Mouse (Mus musculus) G1E (cell line): ENCODE data around the gene Oscar. TPM values are rescaled to one million over a fixed set of nuclear protein-coding genes. Genes with fewer than 3 reads are reported as not detected.
"Not testable (repeated sequence)": the region's sequence is repeated elsewhere in the genome, so short reads cannot be mapped to it uniquely, and the experiment has no call there.

Source experiments
- ATAC-seq: 2 replicates; pipeline ENCODE4 v1.8.0; 2016; ENCODE audit warnings: mild to moderate bottlenecking; ENCODE audit not compliant: insufficient number of reproducible peaks, poor library complexity, low FRiP score, severe bottlenecking; ENCODE audit errors: extremely low read depth
- DNase-seq: peaks from one replicate; pipeline ENCODE4 v3.0.0; 2012; ENCODE audit warnings: low spot score
- H3K27me3 ChIP-seq: 2 replicates; pipeline ENCODE4 v1.6.1; 2012; ENCODE audit warnings: mild to moderate bottlenecking, low read length, inconsistent platforms; ENCODE audit not compliant: insufficient read depth
- H3K36me3 ChIP-seq: replicated peaks from 2 replicates; pipeline ENCODE3; 2012; ENCODE audit warnings: mild to moderate bottlenecking, inconsistent platforms
- H3K4me1 ChIP-seq: 2 replicates; pipeline ENCODE4 v1.6.1; 2012; ENCODE audit warnings: low read depth, low read length, inconsistent platforms, mixed read lengths; ENCODE audit not compliant: insufficient read depth
- H3K4me3 ChIP-seq: 2 replicates; pipeline ENCODE4 v1.5.1; 2012; ENCODE audit warnings: low read depth, mild to moderate bottlenecking, inconsistent platforms, low read length, moderate library complexity, mixed read lengths
- H3K9me3 ChIP-seq: replicated peaks from 2 replicates; pipeline ENCODE4 v1.6.1; 2012; ENCODE audit warnings: inconsistent platforms
- CTCF ChIP-seq: IDR thresholded peaks from 2 replicates; pipeline ENCODE4 v1.5.1; 2012; ENCODE audit warnings: low read depth, low read length, inconsistent platforms, mixed read lengths
- GATA1 ChIP-seq: IDR thresholded peaks from 2 replicates; pipeline ENCODE4 v1.6.1; 2012; ENCODE audit warnings: borderline replicate concordance, low read length, inconsistent platforms, mixed read lengths
- GATA2 ChIP-seq: IDR thresholded peaks from 2 replicates; pipeline ENCODE4 v1.6.1; 2012; ENCODE audit warnings: low read depth, low read length, inconsistent platforms, borderline replicate concordance
- POLR2AphosphoS5 ChIP-seq: IDR thresholded peaks from 2 replicates; pipeline ENCODE4 v1.6.1; 2012; ENCODE audit warnings: low read depth, low read length, inconsistent platforms; ENCODE audit not compliant: insufficient replicate concordance
- TAL1 ChIP-seq: conservative IDR thresholded peaks from 2 replicates; pipeline ENCODE4 v1.6.1; 2012; ENCODE audit warnings: low read depth, low read length, inconsistent platforms, mixed read lengths
- polyA plus RNA-seq: library from polyadenylated mRNA; stranded (reverse); fragments of >175 nt; gene quantifications from 2 replicates; pipeline ENCODE4 v1.2.3, GENCODE M21; 2012
- total RNA-seq, 2 experiments: library from RNA; stranded (forward) in 1 of 2; stranded (reverse) in 1 of 2; fragments of 200-1000 nt in 1 of 2; fragments of >200 nt in 1 of 2; fragmentation: Nextera tagmentation in 1 of 2; gene quantifications; 2 replicates each; pipeline ENCODE4 v1.2.3; 2014 to 2017

Oscar gene
- total and polyA plus RNA-seq, 3 experiments: 0.05 TPM; not detected in 2

GRCm38 (mm10) chr7:3601119-3601518, 14.8 kb downstream of the Oscar start:
- TF ChIP-seq GATA1 (no peak), CTCF (peak; percentile 45; the same call in 1 of the 2 replicates), GATA2 (no peak), TAL1 (no peak), POLR2AphosphoS5 (no peak)
- no peak overlapping the region for H3K4me3 ChIP-seq
- no peaks in the 10 kb centered on the region for H3K9me3 ChIP-seq
- H3K27me3 ChIP-seq: peaks cover 7% of the 10 kb centered on the region
- DNase-seq (peak; percentile 15), ATAC-seq (peak; percentile 54; the same call in 1 of the 2 replicates)
- H3K36me3 ChIP-seq: no peaks in the 10 kb centered on the region
- no peaks in the 10 kb centered on the region; the same call in 1 of the 2 replicates for H3K4me1 ChIP-seq

GRCm38 (mm10) chr7:3597755-3598154, 18.2 kb downstream of the Oscar start:
- DNase-seq, ATAC-seq, H3K36me3 ChIP-seq, H3K4me1 ChIP-seq, H3K27me3 ChIP-seq, H3K4me3 ChIP-seq, H3K9me3 ChIP-seq: not testable (repeated sequence)

GRCm38 (mm10) chr7:3595146-3595545, 20.8 kb downstream of the Oscar start:
- 0 out of 2 replicates have a peak, but pooled peaks cover 2% of the 10 kb centered on the region for H3K4me1 ChIP-seq
- H3K36me3 ChIP-seq: no peaks in the 10 kb centered on the region
- peak overlapping the region; percentile 51; the same call in 1 of the 2 replicates for H3K4me3 ChIP-seq
- ATAC-seq: peak; percentile 40
- H3K9me3 ChIP-seq: no peaks in the 10 kb centered on the region
- peak; percentile 23 for DNase-seq
- TF ChIP-seq GATA2 (no peak), CTCF (no peak), GATA1 (no peak), TAL1 (no peak), POLR2AphosphoS5 (no peak)
- H3K27me3 ChIP-seq: no peaks in the 10 kb centered on the region

- no peaks in the 10 kb centered on the region for H3K36me3 ChIP-seq
- no peaks in the 10 kb centered on the region for H3K9me3 ChIP-seq
- H3K4me1 ChIP-seq: 0 out of 2 replicates have a peak, but pooled peaks cover 2% of the 10 kb centered on the region
- DNase-seq: no peak
- no peak for ATAC-seq
- H3K4me3 ChIP-seq: peak overlapping the region; percentile 51; the same call in 1 of the 2 replicates
- H3K27me3 ChIP-seq: no peaks in the 10 kb centered on the region
- TF ChIP-seq GATA2: no peak
- TF ChIP-seq POLR2AphosphoS5: no peak
- TF ChIP-seq GATA1: no peak
- TF ChIP-seq CTCF: no peak
- no peak for TF ChIP-seq TAL1
Observed at GRCm38 (mm10) chr7:3594686-3595085, 21.3 kb downstream of the Oscar start.

GRCm38 (mm10) chr7:3593855-3594254, 22.1 kb downstream of the Oscar start:
- no peak for TF ChIP-seq GATA2
- TF ChIP-seq CTCF: no peak
- no peak for TF ChIP-seq GATA1
- no peak for TF ChIP-seq TAL1
- Histone ChIP-seq H3K4me3 (no peak overlapping the region), H3K27me3 (no peaks in the 10 kb centered on the region), H3K36me3 (no peaks in the 10 kb centered on the region), H3K4me1 (0 out of 2 replicates have a peak, but pooled peaks cover 2% of the 10 kb centered on the region), H3K9me3 (no peaks in the 10 kb centered on the region)
- DNase-seq: no peak
- no peak for ATAC-seq

GRCm38 (mm10) chr7:3591534-3591933, 24.4 kb downstream of the Oscar start:
- 0 out of 2 replicates have a peak, but pooled peaks cover 2% of the 10 kb centered on the region for H3K4me1 ChIP-seq
- no peak for DNase-seq
- H3K4me3 ChIP-seq: no peak overlapping the region
- TF ChIP-seq GATA1: no peak
- no peak for TF ChIP-seq CTCF
- no peak for TF ChIP-seq TAL1
- TF ChIP-seq POLR2AphosphoS5: no peak
- no peak for TF ChIP-seq GATA2
- H3K27me3 ChIP-seq: no peaks in the 10 kb centered on the region
- H3K9me3 ChIP-seq: no peaks in the 10 kb centered on the region
- no peak for ATAC-seq
- H3K36me3 ChIP-seq: no peaks in the 10 kb centered on the region

- peaks cover 3% of the 10 kb centered on the region for H3K27me3 ChIP-seq
- H3K36me3 ChIP-seq: no peaks in the 10 kb centered on the region
- TF ChIP-seq POLR2AphosphoS5: no peak
- TF ChIP-seq GATA2: no peak
- TF ChIP-seq GATA1: no peak
- no peak for TF ChIP-seq TAL1
- TF ChIP-seq CTCF: no peak
- H3K9me3 ChIP-seq: no peaks in the 10 kb centered on the region
- ATAC-seq (no peak), DNase-seq (no peak)
- H3K4me3 ChIP-seq: no peak overlapping the region
- 0 out of 2 replicates have a peak, but pooled peaks cover 2% of the 10 kb centered on the region for H3K4me1 ChIP-seq
Observed at GRCm38 (mm10) chr7:3590550-3590949, 25.4 kb downstream of the Oscar start.
